Mouse (Mus musculus) embryo, embryonic 9.5 days (tissue): ENCODE data around the gene Rora.

ENCODE experiments used
- DNase-seq: peaks from one replicate; pipeline ENCODE4 v3.0.0-alpha.2; 2017; ENCODE audit errors: extremely low spot score

The Rora gene

GRCm38 (mm10) chr9:68956210-68956874, 302.8 kb downstream of the Rora start:
- DNase-seq, result no peak

GRCm38 (mm10) chr9:68956938-68957573, 303.5 kb downstream of the Rora start:
- peak; percentile 35 for DNase-seq

GRCm38 (mm10) chr9:68957793-68958192, 304.2 kb downstream of the Rora start:
- no peak for DNase-seq

- DNase-seq, result no peak
Measured at GRCm38 (mm10) chr9:68958919-68959318, 305.3 kb downstream of the Rora start.

- DNase-seq, result no peak
Measured at GRCm38 (mm10) chr9:68963898-68964297, 310.3 kb downstream of the Rora start.

GRCm38 (mm10) chr9:68966540-68966939, 313.0 kb downstream of the Rora start:
- peak; percentile 12 for DNase-seq

GRCm38 (mm10) chr9:68970074-68970473, 316.5 kb downstream of the Rora start:
- DNase-seq, result no peak

- no peak for DNase-seq
Measured at GRCm38 (mm10) chr9:68972277-68972676, 318.7 kb downstream of the Rora start.

GRCm38 (mm10) chr9:68974517-68974916, 320.9 kb downstream of the Rora start:
- DNase-seq, result no peak

- DNase-seq, result peak; percentile 11
Measured at GRCm38 (mm10) chr9:68976136-68976535, 322.6 kb downstream of the Rora start.

- no peak for DNase-seq
Measured at GRCm38 (mm10) chr9:68976851-68977250, 323.3 kb downstream of the Rora start.

GRCm38 (mm10) chr9:68978656-68979055, 325.1 kb downstream of the Rora start:
- no peak for DNase-seq

GRCm38 (mm10) chr9:68980041-68980440, 326.5 kb downstream of the Rora start:
- DNase-seq, result no peak

- no peak for DNase-seq
Measured at GRCm38 (mm10) chr9:68985046-68985445, 331.5 kb downstream of the Rora start.

- no peak for DNase-seq
Measured at GRCm38 (mm10) chr9:68985796-68986195, 332.2 kb downstream of the Rora start.

GRCm38 (mm10) chr9:68987290-68988042, 333.9 kb downstream of the Rora start:
- no peak for DNase-seq

- no peak for DNase-seq
Measured at GRCm38 (mm10) chr9:68988162-68988911, 334.8 kb downstream of the Rora start.

GRCm38 (mm10) chr9:68989885-68990449, 336.4 kb downstream of the Rora start:
- DNase-seq, result no peak

GRCm38 (mm10) chr9:68993881-68994280, 340.3 kb downstream of the Rora start:
- no peak for DNase-seq

GRCm38 (mm10) chr9:68998961-68999360, 345.4 kb downstream of the Rora start:
- DNase-seq, result no peak

- no peak for DNase-seq
Measured at GRCm38 (mm10) chr9:69004514-69004913, 350.9 kb downstream of the Rora start.

- DNase-seq, result no peak
Measured at GRCm38 (mm10) chr9:69006666-69007065, 353.1 kb downstream of the Rora start.
